Mouse (Mus musculus): ENCODE results near the gene Gnai3.

GRCm38 (mm10) chr3:108061420-108061819, 84.5 kb downstream of the Gnai3 start:
- peak; percentile 52 for TF ChIP-seq CTCF (IDR thresholded peaks at IDR 0.05; ENCODE audit: low read depth, low read length)
- no peak for TF ChIP-seq POLR2A (IDR thresholded peaks at IDR 0.05; ENCODE audit: extremely low read depth, insufficient read depth, low read length)
